Mouse (Mus musculus): ENCODE data around the gene Fat1.

Fat1 gene

DNA sequence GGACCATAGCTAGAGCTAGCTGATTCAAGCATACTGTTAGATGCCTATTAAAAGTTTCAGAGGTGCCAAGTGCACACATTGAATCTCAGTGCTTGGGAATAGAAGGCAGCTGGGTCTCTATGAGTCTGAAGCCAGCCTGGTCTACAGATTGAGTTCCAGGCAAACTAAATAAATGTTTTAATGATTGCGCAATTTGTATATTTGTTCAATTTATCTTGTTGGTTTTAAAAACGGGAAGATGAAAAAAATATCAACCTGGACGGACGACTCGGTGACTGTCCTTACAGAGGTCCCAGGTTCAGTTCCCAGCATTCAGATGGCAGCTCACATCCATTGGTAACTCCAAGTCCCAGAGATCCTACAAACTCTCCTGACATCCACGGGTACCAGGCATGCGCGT is 135.7 kb downstream of the Fat1 start:
- DNase-seq, result no peak

- no peak for DNase-seq
Observed at GRCm38 (mm10) chr8:45080850-45081249, 145.6 kb downstream of the Fat1 start.

GRCm38 (mm10) chr8:45093599-45093998 is 158.4 kb downstream of the Fat1 start:
- DNase-seq, result no peak
